9 mouse cellular contexts compared by ENCODE assay signal in genomic region chr3:85888221-85888671, GRCm38 (mm10). TPM values are rescaled to one million over a fixed set of nuclear protein-coding genes. Genes with fewer than 3 reads are reported as not detected.
DNase-seq lines count a peak whose midpoint lies in the region; ATAC-seq and TF ChIP-seq lines count a peak whose summit lies in the region.
"Had no signal": no experiment of that assay in that cellular context is flagged by ENCODE, and none has a peak within 500 bp of the region (broad histone marks: within the 10 kb centered on the region; RNA-seq: fewer than 3 reads in every experiment).

No protein-coding gene starts in this region.

- peak overlapping the region; percentile 91 for H3K4me2 ChIP-seq in hindbrain, embryonic 16.5 days (ENCODE audit: low read length)
- H3K4me2 ChIP-seq in limb, embryonic 15.5 days = peak overlapping the region; percentile 92
- peak overlapping the region; percentile 94 for H3K4me2 ChIP-seq in midbrain, embryonic 15.5 days

- TF ChIP-seq CTCF in cerebellum, adult 2 months (IDR thresholded peaks at IDR 0.05; ENCODE audit: borderline replicate concordance, insufficient read depth, low read depth, low read length) = no peak

- TF ChIP-seq POLR2A in cerebellum, adult 2 months (IDR thresholded peaks at IDR 0.05; ENCODE audit: borderline replicate concordance, insufficient read depth, low read length) = no peak

- no peaks in the 10 kb centered on the region; the same call in 1 of the 2 replicates for H3K27me3 ChIP-seq in cerebellum, adult 2 months (ENCODE audit: control insufficient read depth, insufficient read depth, low read length)
- H3K27me3 ChIP-seq in hindbrain, embryonic 16.5 days (replicated peaks; ENCODE audit: control insufficient read depth, insufficient read depth, low read length) = peaks cover 3% of the 10 kb centered on the region
- no peaks in the 10 kb centered on the region for H3K27me3 ChIP-seq in limb, embryonic 15.5 days
- peaks cover 30% of the 10 kb centered on the region for H3K27me3 ChIP-seq in midbrain, embryonic 15.5 days (replicated peaks)
- H3K27me3 ChIP-seq: Patski had no signal

- H3K9me3 ChIP-seq in hindbrain, embryonic 16.5 days (ENCODE audit: control insufficient read depth, low read length) = no peaks in the 10 kb centered on the region
- no peaks in the 10 kb centered on the region for H3K9me3 ChIP-seq in limb, embryonic 15.5 days
- no peaks in the 10 kb centered on the region for H3K9me3 ChIP-seq in midbrain, embryonic 15.5 days

- DNase-seq in left cerebral cortex, adult 8-10 months (ENCODE audit: low spot score in 2 of 2) = peak; percentile 2 to 7
- no peak for DNase-seq in left cerebral cortex, postnatal 14 days (ENCODE audit: low spot score in 2 of 2)
- DNase-seq in cerebellum, adult 2 months = peak; percentile 13
- DNase-seq in gastrocnemius, postnatal 10 days = peak; percentile 29
- DNase-seq in urinary bladder, postnatal 14 days (ENCODE audit: low spot score) = peak; percentile 11

- no peaks in the 10 kb centered on the region for H3K4me1 ChIP-seq in cerebellum, adult 2 months (ENCODE audit: control insufficient read depth, insufficient read depth, low read length)
- peaks cover 8% of the 10 kb centered on the region for H3K4me1 ChIP-seq in hindbrain, embryonic 16.5 days (ENCODE audit: control insufficient read depth, insufficient read depth, low read depth, low read length)
- H3K4me1 ChIP-seq in limb, embryonic 15.5 days = peaks cover 18% of the 10 kb centered on the region
- H3K4me1 ChIP-seq in midbrain, embryonic 15.5 days = peaks cover 20% of the 10 kb centered on the region

- ATAC-seq in hindbrain, embryonic 16.5 days = no peak
- ATAC-seq in limb, embryonic 15.5 days (ENCODE audit: insufficient number of reproducible peaks, low FRiP score, low TSS enrichment, low read depth) = no peak
- ATAC-seq in midbrain, embryonic 15.5 days (replicated peaks) = no peak

- H3K27ac ChIP-seq in cerebellum, adult 2 months (ENCODE audit: insufficient read depth, low read length) = no peak overlapping the region
- H3K27ac ChIP-seq in hindbrain, embryonic 16.5 days (ENCODE audit: low read depth, low read length) = no peak overlapping the region
- H3K27ac ChIP-seq in limb, embryonic 15.5 days = peak overlapping the region; percentile 74
- H3K27ac ChIP-seq in midbrain, embryonic 15.5 days = no peak overlapping the region

- no peaks in the 10 kb centered on the region for H3K36me3 ChIP-seq in hindbrain, embryonic 16.5 days (ENCODE audit: control insufficient read depth, insufficient read depth, low read length)
- no peaks in the 10 kb centered on the region for H3K36me3 ChIP-seq in limb, embryonic 15.5 days
- H3K36me3 ChIP-seq in midbrain, embryonic 15.5 days (replicated peaks) = no peaks in the 10 kb centered on the region

- no peak overlapping the region for H3K4me3 ChIP-seq in cerebellum, adult 2 months (replicated peaks; ENCODE audit: insufficient read depth, low read depth, low read length)
- peak overlapping the region; percentile 65; the same call in 1 of the 2 replicates for H3K4me3 ChIP-seq in hindbrain, embryonic 16.5 days (ENCODE audit: low read length)
- peak overlapping the region; percentile 60 for H3K4me3 ChIP-seq in limb, embryonic 15.5 days
- peak overlapping the region; percentile 51; the same call in 1 of the 2 replicates for H3K4me3 ChIP-seq in midbrain, embryonic 15.5 days

- 23% methylated on average over 11 of the region's 11 CpGs for WGBS in cerebellum, adult 2 months
- 12% methylated on average over 11 of the region's 11 CpGs for WGBS in hindbrain, embryonic 16.5 days
- 14% methylated on average over 11 of the region's 11 CpGs for WGBS in limb, embryonic 15.5 days
- WGBS in midbrain, embryonic 15.5 days = 13% methylated on average over 11 of the region's 11 CpGs

- intact Hi-C loops in left cerebral cortex, postnatal 14 days (cut with DNase I) = no loop called here

- H3K9ac ChIP-seq in hindbrain, embryonic 16.5 days (ENCODE audit: low read depth, low read length) = no peak overlapping the region
- H3K9ac ChIP-seq in limb, embryonic 15.5 days = no peak overlapping the region
- H3K9ac ChIP-seq in midbrain, embryonic 15.5 days = no peak overlapping the region

RNA-seq across cellular contexts. Expression of gene Gm37240, which starts 0.9 kb away (rescaled TPM):
- 1 to 10 TPM in 2 of 4 experiments, under 1 TPM in 1, not detected in 1; 0.50 to 4.0 (median 1.1) TPM for total RNA-seq in left cerebral cortex, adult 8-10 months (2022)
- total RNA-seq in left cerebral cortex, postnatal 14 days (2021) = 1 to 10 TPM; 1.9 to 3.2 TPM
- 0.77 and 1.0 TPM in 2 replicates for polyA plus RNA-seq in cerebellum, adult 2 months (2012; rRNA removed)
- total RNA-seq in gastrocnemius, postnatal 10 days (2021) = 10 to 100 TPM; 28.9 to 37.3 TPM
- 0.93 and 1.5 TPM in 2 replicates for polyA plus RNA-seq in hindbrain, embryonic 16.5 days (2015; fragmentation: Nextera tagmentation; extraction: Ambion mirVana)
- polyA plus RNA-seq in limb, embryonic 15.5 days (2015; fragmentation: Nextera tagmentation; extraction: Ambion mirVana) = 14.9 and 15.2 TPM in 2 replicates
- 0.40 and 0.73 TPM in 2 replicates for polyA plus RNA-seq in midbrain, embryonic 15.5 days (2015; fragmentation: Nextera tagmentation; extraction: Ambion mirVana)

RNA-seq across cellular contexts. Expression of gene Glt28d2, which starts 0.9 kb away (rescaled TPM):
- under 1 TPM; 0.33 to 0.78 (median 0.53) TPM for total RNA-seq in left cerebral cortex, adult 8-10 months (2022)
- total RNA-seq in left cerebral cortex, postnatal 14 days (2021) = under 1 TPM; 0.66 to 0.86 TPM
- 0.33 and 0.39 TPM in 2 replicates for polyA plus RNA-seq in cerebellum, adult 2 months (2012; rRNA removed)
- 1 to 10 TPM; 5.5 to 6.1 TPM for total RNA-seq in gastrocnemius, postnatal 10 days (2021)
- polyA plus RNA-seq in hindbrain, embryonic 16.5 days (2015; fragmentation: Nextera tagmentation; extraction: Ambion mirVana) = 0.15 and 0.42 TPM in 2 replicates
- polyA plus RNA-seq in limb, embryonic 15.5 days (2015; fragmentation: Nextera tagmentation; extraction: Ambion mirVana) = 4.2 and 4.4 TPM in 2 replicates
- 0.13 and 0.45 TPM in 2 replicates for polyA plus RNA-seq in midbrain, embryonic 15.5 days (2015; fragmentation: Nextera tagmentation; extraction: Ambion mirVana)

Comparison
In these comparisons a context has a peak if more than half of its experiments do, and no peak if none do; other contexts are left out.
1. DNase-seq: peak in left cerebral cortex, adult 8-10 months (2 of 2), cerebellum, adult 2 months (2 of 2), gastrocnemius, postnatal 10 days (single experiment) and urinary bladder, postnatal 14 days (single experiment); none in left cerebral cortex, postnatal 14 days (0 of 2).
2. Peak in every context shown above with its lines, with median percentiles within 50 percentile points of each other: H3K4me2 ChIP-seq.